Mouse (Mus musculus) right cerebral cortex, adult 18-20 months (tissue): ENCODE data around the gene Tpte.
"Not testable (repeated sequence)": the region's sequence is repeated elsewhere in the genome, so short reads cannot be mapped to it uniquely, and the experiment has no call there.

Experiments used
- DNase-seq: peaks from one replicate; pipeline ENCODE4 v3.0.0; 2022; ENCODE audit warnings: mixed read lengths

Gene Tpte

DNA sequence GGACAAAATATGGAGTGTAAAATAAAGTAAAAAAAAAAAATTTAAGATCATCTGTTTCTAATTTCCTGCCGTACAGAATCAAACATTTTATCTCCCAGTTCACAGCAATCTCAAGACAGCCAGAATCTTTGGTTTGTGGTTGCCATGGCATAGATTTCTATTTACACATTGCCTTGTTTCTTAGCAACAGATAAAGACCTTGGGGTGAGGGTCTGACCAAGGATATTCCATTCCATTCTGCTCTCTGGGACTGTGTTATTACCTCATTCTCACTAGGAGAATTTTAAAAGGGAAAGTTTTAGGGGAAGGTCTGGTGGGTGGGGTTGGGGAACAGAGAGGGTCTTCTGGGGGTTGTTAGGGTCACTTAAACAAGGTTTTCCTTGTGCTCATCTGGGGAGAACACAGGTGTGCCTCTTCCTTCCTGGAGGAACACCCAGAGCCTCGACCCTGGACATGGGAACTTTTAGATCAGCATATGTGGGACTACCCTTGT, at the start of gene Tpte:
TSS of gene Tpte (plus strand) at position 443 of the 493 bp plus-strand sequence.
- DNase-seq, result no peak

DNA sequence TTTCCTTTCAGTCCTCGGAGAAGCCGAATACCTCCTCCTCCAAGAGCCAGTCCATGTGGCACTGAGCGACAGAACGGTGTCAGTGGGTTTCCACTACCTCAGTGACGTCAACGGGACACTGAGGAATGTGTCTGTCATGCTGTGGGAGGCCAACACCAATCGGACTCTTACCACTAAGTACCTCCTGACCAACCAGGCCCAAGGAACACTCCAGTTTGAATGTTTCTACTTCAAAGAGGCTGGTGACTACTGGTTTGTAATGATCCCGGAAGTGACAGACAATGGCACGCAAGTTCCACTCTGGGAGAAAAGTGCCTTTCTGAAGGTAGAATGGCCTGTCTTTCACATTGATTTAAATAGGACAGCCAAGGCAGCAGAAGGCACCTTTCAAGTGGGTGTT, 40.3 kb upstream of the Tpte start:
- DNase-seq, result no peak

DNA sequence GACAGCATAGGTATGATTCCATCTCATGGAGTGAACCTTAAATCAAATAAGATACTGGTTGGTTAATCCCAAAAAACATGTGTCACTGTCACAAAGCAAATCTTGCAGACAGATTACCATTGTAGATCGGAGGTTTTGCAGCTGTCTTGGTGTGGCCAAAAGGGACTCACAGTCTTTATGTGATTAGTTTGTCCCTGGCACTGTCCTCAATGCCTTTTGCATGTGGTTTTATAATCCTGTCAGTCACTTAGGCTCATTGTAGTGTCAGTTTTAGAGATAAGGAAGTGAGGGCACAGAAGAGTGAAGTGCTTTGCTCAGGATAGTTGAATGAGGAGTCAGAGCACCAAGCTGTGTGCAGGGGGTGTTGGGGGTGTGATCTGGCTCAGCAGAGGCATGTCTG, 37.6 kb upstream of the Tpte start:
- DNase-seq, result no peak

DNA sequence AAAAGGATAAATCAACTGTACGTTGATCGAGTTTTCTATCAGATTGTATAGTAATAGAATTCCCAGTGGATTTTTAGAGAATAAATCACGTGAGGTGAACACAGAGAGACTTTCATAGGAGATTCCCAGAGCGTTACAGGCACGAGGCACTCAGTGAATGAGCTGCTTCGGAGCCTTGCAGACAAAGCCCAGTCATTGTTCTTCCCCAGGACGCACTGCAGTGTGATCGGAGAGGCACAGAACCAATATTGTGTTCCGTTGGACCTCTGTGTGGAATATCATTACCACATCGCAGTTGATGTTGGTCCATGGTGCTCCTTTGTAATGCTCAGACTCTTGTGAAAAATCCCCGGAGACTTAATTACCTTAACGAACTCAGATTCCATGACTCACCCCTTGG, 35.3 kb upstream of the Tpte start:
- DNase-seq, result peak; percentile 25

DNA sequence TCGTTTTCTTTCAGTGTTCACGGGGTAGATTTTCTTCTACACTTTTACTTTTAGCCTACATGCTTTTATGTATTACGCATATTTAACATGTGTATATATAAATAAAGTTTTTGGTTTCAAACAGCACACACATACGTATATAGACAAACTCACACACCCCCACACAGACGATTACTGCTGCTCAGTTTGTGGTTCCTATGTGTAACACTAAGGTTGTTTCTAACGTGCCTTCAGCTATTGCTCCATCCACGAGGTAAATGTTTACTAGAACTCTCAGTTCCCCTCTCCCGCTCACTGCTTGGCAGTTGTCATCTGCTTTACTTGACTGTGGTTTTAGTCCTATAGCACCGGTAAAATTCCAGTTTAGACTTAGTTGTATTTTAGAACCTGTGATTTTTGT, 34.2 kb upstream of the Tpte start:
- no peak for DNase-seq

DNA sequence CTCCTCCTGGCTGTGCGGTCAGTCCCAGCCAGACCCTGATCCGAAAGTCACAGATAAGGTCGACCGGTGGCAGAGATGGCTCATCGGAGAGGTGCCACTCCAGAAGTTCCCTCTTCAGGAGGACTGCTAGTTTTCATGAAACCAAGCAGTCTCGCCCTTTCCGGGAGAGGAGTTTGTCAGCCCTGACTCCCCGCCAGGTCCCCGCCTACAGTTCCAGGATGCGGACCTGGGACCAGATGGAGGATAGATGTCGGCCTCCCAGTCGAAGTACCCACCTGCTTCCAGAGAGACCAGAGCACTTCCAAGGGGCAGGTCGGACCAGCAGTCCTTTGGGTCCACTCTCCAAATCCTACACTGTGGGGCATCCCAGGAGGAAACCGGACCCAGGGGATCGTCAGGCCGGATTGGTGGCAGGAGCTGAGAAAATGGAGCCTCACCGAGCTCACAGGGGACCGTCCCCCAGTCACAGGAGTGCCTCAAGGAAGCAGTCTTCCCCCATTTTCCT, 24.2 kb upstream of the Tpte start:
- no peak for DNase-seq

GRCm38 (mm10) chr8:22259531-22259930, 23.7 kb upstream of the Tpte start:
- no peak for DNase-seq

DNA sequence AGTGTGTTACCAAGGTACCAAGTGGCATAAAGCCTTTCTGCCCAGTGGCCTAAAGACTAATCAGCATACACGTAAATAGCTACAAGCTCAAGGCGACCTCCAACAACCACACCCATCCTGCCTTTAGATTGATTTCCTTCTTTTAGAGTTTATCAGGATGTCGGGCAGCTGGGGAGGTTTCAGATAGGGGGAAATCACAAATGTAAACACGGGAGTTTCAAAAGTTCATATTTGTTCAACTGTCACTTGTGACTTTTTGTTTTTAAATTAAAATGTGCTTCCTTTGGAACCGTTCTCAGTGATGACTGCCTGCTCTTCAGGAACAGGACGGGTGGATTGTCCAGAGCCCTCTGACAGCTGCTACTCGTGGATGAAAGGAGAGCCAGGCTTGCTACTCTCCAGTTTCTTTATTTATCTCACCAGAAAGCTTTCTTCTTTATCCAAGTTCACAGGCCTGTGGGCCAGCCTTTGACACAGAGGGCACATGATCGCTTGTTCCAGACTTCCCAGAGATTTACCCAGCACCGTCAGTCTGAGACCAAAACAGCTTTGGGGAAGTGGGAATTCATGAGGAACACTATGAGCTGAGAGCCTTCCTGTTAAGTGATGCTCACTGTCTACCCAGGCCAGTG, 23.0 kb upstream of the Tpte start:
- DNase-seq, result no peak

- DNase-seq, result no peak
These were observed 21.0 kb upstream of the Tpte start for GRCm38 (mm10) chr8:22262267-22262666.

DNA sequence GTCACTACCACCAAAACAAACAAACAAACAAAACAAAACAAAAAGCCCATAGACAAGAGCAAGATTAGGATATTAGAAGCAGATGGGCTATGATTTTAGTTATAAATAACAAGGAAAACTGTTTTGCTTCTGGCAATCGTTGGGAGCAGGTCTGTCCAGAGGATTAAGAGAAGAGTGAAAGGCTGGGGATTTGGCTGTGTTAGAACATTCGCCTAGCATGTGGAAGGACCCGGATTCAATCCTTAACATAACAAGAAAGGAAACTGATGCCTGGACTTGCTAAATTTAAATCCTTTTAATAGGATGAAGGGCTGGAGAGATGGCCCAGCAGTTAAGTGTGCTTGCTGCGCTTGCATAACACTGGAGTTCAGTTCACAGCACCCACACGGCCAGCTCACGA, 18.9 kb upstream of the Tpte start:
- no peak for DNase-seq

DNA sequence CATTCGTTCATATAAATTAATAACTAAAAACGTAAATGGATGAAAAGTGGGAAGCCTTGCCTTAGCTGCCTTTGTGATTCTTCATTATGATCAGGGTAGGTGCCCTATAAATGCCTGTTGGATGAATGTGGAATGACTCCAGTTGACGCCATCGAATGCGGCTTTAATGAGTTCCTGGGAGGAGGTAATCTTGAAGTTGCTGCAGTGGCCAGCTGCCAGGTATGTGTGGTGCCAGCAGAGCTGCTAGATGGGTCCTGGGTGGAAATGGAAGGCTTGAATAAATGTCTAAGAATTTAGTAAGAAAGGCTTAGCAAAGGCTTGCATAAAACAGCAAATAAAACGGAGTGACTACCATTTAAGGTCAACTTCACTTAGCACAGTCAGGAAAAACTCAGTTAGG, 18.5 kb upstream of the Tpte start:
- DNase-seq, result no peak

DNA sequence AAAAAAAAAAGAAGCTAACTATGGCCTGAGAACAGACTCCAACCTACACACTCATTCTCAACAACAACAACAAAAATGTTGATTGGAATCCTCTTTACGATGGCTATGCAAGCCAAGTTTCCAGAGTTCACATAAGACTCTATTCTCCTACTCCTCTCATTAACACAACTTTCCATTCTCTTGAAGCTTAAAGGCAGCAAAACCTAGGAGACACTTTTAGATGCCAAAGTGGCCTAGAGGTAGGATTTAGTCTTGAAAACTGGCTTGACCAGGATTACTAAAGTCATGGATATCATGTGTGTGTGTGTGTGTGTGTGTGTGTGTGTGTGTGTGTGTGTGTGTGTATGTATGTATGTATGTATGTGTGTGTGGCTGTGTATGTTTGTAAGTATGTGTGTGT, 18.0 kb upstream of the Tpte start:
- no peak for DNase-seq

DNA sequence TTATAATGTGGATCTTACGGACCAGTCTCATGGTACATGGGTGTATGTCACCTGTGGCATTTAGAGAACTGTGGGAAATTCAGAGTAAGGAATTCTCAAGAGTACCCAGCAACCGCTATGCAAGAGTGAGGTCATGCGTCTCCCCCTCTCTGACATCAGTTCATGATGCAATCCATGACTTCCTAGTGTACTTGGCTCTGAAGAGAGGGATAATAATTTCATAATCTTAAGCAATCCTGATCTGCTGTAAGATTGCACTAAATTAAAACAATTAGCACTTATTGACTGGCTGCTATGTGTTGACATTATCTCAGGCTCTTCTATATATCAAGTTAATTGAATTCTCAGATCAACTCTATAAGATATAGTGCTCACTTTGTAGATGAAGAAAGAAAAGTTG, 16.4 kb upstream of the Tpte start:
- no peak for DNase-seq

- no peak for DNase-seq
These were observed 10.1 kb upstream of the Tpte start for GRCm38 (mm10) chr8:22273142-22273541.

DNA sequence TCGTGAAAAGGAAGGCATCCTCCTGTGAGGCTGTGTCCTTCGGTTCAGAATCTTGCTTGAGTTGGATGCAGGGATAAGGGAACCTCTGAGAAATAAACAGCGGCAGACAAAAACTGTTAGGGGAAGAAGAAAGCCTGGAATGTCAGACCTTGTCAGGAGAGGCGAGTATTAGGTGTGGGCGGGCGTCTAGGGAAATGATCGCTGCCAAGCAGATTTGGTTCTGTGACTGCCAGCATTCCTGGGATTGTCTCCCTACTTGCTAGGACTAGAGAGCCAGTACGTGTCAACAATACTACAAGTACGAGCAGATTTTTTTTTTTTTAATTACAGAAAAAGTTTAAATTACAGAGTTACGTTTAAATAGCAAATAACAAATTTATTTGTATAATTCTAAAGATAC, 8.6 kb upstream of the Tpte start:
- DNase-seq, result no peak

GRCm38 (mm10) chr8:22302326-22302725, 19.1 kb downstream of the Tpte start:
- no peak for DNase-seq

DNA sequence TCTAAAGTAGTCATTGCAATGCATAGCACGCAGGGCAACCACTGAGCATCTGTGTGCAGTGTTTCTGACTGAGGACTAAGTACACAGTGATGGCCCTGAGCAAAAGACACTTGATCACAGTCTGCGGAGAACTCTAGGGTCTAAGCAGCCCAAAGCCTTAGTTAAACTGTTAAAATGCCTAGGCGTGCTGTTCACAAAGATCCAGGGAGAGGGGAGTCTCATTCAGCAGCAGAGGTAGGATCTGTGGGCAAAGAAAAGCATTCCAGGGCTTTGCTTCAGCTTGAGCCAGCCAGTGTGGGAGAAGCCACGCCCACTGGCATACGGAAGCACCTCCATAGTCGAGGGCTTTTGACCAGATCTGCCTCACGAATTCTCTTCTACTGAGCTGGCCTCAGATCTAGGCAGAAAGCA, 19.7 kb downstream of the Tpte start:
- no peak for DNase-seq

- DNase-seq, result not testable (repeated sequence)
These were observed 20.8 kb downstream of the Tpte start for GRCm38 (mm10) chr8:22304045-22304444.

DNA sequence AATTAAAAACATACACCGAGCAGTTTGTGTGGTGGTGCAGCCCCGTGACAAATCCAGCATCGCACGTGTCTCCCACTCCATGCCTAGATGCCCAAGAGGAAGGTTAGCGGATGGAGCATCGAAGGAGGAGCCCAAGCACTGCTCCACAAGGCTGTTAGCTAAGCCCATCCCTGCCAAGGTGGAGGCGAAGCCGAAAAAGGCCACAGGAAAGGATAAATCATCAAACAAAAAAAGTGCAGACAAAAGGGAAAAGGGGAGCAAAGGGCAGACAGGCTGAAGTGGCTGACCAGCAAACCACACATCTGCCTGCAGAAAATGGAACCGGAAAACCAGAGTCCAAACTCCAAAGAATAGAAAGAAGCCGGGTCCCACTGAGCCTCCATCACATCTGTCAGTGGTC, 23.8 kb downstream of the Tpte start:
- no peak for DNase-seq

GRCm38 (mm10) chr8:22311446-22311845, 28.2 kb downstream of the Tpte start:
- no peak for DNase-seq

DNA sequence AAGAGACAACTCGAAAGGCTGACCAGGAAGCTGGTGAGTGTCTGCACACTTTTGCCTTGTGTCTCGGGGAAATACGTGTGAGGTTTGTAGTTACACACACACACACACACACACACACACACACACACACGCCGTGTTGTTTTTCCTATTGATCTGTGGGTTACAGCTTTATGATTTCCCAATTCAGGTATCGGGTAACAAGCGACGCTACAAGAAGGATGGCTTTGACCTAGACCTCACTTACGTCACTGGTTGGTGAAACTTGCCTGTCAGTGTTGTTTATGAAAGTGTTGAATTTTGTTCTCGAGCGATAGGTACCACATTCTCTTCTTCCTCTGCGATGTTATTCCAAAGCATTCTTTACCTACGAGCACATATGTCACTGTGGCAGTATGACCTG, 52.2 kb downstream of the Tpte start:
- no peak for DNase-seq

DNA sequence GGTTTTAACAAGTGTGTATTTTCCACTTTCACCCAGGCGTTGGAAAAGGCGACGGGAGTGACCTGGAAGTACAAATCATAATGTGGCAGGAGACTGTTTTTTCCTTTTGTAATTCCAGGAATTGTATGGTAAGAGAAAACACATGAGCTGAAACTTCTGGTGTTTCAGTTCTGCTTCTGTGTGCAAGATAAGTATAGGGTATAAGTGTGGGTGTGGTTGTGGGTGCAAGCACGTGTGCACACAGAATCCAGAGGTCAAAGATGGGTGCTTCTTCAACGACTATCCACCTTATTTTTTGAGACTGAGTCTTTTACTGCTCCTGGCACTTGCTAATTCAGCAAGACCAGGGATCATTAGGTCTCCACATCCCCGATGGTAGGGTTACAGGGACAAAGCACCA, 76.1 kb downstream of the Tpte start:
- DNase-seq, result no peak

- DNase-seq, result no peak
These were observed 76.6 kb downstream of the Tpte start for GRCm38 (mm10) chr8:22359882-22360281.

- DNase-seq, result no peak
These were observed 93.1 kb downstream of the Tpte start for GRCm38 (mm10) chr8:22376311-22376710.

- no peak for DNase-seq
These were observed 93.7 kb downstream of the Tpte start for GRCm38 (mm10) chr8:22376903-22377302.
